Mouse (Mus musculus): ENCODE data around the gene Tmc8. TPM values are rescaled to one million over a fixed set of nuclear protein-coding genes. Genes with fewer than 3 reads are reported as not detected.
A peak's percentile ranks its signal among the peaks of the same experiment; 100 is the strongest.

The Tmc8 gene
- 10 to 100 TPM in 3 of 26 experiments, 1 to 10 TPM in 21, under 1 TPM in 2; 0.33 to 13.2 (median 2.9) TPM for total RNA-seq (2018; cell fraction: chromatin; rRNA removed)
- total RNA-seq (2018; cell fraction: cytosol; rRNA removed) = 1 to 10 TPM in 21 of 26 experiments, under 1 TPM in 5; 0.47 to 7.0 (median 2.4) TPM
- total RNA-seq (2018; cell fraction: nucleus; rRNA removed) = 10 to 100 TPM in 3 of 26 experiments, 1 to 10 TPM in 20, under 1 TPM in 3; 0.82 to 13.0 (median 3.1) TPM
- polyA plus RNA-seq (2018) = 3.2 to 4.9 TPM (median 4.8 TPM) in 3 replicates

DNA sequence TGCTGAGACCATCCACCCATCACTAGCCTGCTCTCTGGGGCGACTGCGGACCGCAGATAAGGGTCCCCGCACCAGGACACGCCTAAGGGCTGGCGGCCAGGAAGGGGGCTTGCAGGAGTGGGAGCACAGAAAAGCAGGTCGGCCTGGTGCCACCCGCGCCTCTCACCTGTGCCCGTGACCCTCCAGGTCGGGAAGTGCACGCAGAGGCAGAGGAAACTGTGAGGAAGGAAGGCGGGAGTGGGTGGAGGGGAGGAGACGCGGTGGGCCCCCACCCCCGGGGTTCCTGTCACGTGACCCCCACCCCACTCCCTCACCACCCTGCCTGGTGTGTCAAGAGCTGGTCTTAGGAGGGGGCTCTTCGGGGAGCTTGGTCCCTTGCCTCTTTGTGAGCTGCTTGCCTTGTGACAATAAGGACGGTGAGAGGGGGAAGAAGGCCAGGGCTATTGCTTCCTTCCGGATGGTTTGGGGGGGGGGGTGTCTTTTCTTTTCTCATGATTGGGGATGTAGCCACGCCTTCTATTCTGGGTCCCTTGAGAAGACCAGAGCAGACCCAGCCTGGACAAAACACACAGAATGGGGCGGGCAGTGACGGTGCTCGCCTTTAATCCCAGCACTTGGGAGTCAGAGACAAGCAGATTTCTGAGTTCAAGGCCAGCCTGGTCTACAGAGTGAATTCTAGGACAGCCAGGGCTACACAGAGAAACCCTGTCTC is at the start of gene Tmc8, which contains the start of gene Tmc6:
Gene Tmc8 (plus strand): TSS at position 84 of the 712 bp plus-strand sequence.
Gene Tmc6 (minus strand): TSS at position 206 of the 712 bp plus-strand sequence.
- Histone ChIP-seq H3K4me3 (ENCODE audit: inconsistent target) (peak within 1 kb of the TSS; percentile 44), H3K79me2 (ENCODE audit: inconsistent target) (no peaks in the 10 kb centered on the region), H3K36me3 (ENCODE audit: inconsistent target) (no peaks in the 10 kb centered on the region), H3K27ac (peak within 1 kb of the TSS; percentile 98)
- 12% methylated on average over 24 of the region's 24 CpGs for WGBS (ENCODE audit: missing documents)

DNA sequence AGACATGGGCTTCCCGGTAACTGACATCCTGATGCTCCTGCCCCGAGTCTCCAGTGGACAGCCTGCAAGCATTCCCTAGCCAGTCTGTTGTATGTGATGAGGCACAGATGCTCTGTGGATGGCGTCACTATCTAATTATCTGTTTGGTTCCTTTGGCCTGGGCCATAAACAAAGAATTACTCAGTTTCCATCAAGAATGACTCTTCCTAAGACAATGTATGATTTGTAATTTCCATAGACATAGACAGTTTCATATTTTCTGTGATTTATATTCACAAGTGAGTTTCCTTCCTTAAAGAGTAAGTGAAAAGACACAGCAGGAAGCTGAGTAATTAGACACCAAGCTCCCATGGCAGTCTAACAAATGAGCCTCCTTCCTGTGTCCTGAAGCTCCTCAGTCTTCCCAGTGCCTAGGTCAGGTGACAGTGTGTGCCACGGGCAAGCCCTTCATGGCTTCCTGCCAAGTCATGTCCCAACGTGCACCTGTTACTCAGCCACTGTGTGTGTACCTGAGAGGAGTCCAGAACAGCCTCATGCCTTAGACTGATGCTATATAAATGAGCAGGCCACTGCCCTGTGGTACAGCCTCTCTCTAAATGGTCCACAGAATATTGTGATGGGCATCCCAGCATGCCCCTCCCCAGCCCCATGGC is 45.7 kb upstream of the Tmc8 start:
- peaks cover 32% of the 10 kb centered on the region for H3K36me3 ChIP-seq (ENCODE audit: inconsistent target)
- no peak overlapping the region for H3K27ac ChIP-seq
- no peaks in the 10 kb centered on the region for H3K79me2 ChIP-seq (ENCODE audit: inconsistent target)
- no peak overlapping the region for H3K4me3 ChIP-seq (ENCODE audit: inconsistent target)
- WGBS (ENCODE audit: missing documents) = 72% methylated on average over 5 of the region's 5 CpGs

DNA sequence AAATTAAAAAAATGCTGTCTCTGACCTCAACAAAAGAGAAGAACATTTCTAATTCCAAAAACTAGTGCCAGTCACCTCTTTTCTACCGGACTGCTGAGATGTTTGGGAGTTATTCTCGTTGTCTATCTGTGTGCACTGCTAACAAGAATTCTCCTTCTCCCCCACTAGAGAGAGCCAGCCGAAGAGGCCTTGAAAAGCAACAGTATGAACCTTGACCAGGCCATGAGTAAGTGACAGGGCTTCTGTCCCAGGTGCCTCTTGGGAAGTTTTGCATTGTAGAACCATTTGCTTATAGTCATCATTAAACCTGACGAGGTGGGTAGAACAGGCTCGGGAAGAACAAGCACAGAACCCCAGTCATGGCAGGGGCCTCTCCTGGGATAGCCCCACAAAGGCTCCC is 43.8 kb upstream of the Tmc8 start:
- WGBS (ENCODE audit: missing documents) = 92% methylated on average over 5 of the region's 5 CpGs
- no peak overlapping the region for H3K27ac ChIP-seq

DNA sequence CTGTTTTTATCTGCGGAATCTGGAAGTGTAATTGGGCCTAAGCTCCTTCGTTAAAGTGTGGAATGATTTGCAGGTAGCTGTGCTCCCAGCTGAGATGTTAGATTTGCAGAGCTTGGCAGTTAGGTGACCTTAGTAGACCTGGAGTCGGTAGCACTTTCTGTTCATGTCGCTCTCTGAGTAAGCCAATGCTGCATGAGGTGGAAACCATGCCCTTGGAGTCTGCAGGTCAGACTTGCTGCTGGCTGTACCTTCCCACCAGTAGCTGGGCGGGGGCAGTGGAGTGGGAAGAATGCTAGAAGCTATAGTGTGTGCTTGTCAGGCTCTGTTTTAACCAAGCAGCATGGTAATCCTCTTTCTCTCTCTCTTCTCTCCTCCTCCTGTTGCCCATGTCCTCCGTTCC is 40.7 kb upstream of the Tmc8 start:
- Histone ChIP-seq H3K27ac (no peak overlapping the region), H3K79me2 (ENCODE audit: inconsistent target) (no peaks in the 10 kb centered on the region), H3K36me3 (ENCODE audit: inconsistent target) (peaks cover 77% of the 10 kb centered on the region), H3K4me3 (ENCODE audit: inconsistent target) (no peak overlapping the region)
- 92% methylated on average over 6 of the region's 6 CpGs for WGBS (ENCODE audit: missing documents)

More for the DNA sequence above, 43.8 kb upstream of the Tmc8 start:
- Histone ChIP-seq H3K4me3 (ENCODE audit: inconsistent target) (no peak overlapping the region), H3K79me2 (ENCODE audit: inconsistent target) (no peaks in the 10 kb centered on the region), H3K36me3 (ENCODE audit: inconsistent target) (peaks cover 52% of the 10 kb centered on the region)

DNA sequence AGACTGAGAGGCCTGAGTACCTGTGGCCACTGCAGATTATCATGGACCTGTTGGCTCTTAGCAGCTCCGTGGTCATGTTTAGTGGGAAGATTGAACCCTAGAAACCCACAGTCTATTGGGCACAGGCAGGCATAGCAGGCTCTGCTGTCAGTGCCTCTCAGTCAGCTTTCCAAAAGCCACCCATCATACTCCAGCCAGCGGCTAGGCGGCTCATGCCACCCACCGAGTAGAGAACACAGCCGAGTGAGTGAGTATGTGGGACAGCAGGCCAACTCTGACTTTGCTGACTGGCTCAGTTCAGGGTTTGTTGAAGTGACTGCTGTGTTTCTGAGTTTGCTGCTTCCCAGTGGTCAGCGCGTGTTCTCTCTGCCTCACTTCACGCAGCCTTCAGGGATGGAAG is 39.6 kb upstream of the Tmc8 start:
- 93% methylated on average over 7 of the region's 8 CpGs for whole genome bisulfite sequencing (ENCODE audit: missing documents)

DNA sequence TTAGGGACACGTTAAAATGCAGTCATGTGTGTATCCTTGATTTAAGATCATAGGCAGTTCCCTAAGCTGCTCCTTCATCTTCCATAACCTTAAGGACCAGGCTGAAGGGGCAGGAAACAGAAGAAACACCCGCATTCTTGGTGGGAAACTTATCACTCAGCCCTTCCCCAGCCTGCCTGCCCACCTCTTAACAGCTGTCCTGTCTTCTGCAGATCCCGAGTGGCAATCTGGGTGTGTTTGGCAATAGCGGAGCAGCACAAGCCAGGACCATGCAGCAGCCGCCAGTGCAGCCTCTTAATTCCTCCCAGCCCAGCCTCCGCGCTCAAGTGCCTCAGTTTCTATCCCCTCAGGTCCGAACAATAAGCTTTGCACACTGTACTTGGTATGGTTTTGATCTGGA is 39.2 kb upstream of the Tmc8 start:
- H3K36me3 ChIP-seq (ENCODE audit: inconsistent target) = peaks cover 92% of the 10 kb centered on the region
- H3K79me2 ChIP-seq (ENCODE audit: inconsistent target) = no peaks in the 10 kb centered on the region
- H3K27ac ChIP-seq = no peak overlapping the region
- no peak overlapping the region for H3K4me3 ChIP-seq (ENCODE audit: inconsistent target)
- WGBS (ENCODE audit: missing documents) = 94% methylated on average over 8 of the region's 8 CpGs

More for the DNA sequence above, 39.6 kb upstream of the Tmc8 start:
- H3K27ac ChIP-seq = no peak overlapping the region
- H3K79me2 ChIP-seq (ENCODE audit: inconsistent target) = no peaks in the 10 kb centered on the region
- H3K4me3 ChIP-seq (ENCODE audit: inconsistent target) = no peak overlapping the region
- H3K36me3 ChIP-seq (ENCODE audit: inconsistent target) = peaks cover 87% of the 10 kb centered on the region

DNA sequence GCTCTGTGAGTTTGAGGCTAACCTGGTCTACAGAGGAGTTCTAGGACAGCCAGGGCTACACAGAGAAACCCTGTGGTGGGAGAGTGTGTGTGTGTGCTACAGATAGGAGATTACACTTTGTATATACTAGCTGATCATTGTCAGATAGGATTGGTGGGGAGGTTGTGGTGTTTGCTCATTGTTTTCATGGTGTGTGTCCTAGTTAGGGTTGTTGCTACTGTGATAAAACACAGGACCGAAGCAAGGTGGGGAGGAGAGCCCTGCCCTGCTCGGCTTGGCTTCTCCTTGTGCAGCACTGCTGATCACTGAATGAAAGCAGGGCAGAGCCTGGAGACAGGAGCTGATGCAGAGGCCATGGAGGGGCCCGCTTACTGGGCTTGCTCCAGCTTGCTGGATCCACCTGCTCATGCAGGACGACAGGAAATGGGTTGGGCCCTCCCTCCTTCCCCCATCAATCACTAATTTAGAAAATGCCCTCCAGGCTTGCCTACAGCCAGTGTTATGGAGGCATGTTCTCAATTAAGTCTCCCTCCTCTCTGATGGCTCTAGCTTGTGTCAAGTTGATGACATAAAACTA is 38.3 kb upstream of the Tmc8 start:
- WGBS (ENCODE audit: missing documents) = 87% methylated on average over 4 of the region's 4 CpGs
- Histone ChIP-seq H3K4me3 (ENCODE audit: inconsistent target) (no peak overlapping the region), H3K36me3 (ENCODE audit: inconsistent target) (peaks cover 94% of the 10 kb centered on the region), H3K79me2 (ENCODE audit: inconsistent target) (no peaks in the 10 kb centered on the region), H3K27ac (no peak overlapping the region)

DNA sequence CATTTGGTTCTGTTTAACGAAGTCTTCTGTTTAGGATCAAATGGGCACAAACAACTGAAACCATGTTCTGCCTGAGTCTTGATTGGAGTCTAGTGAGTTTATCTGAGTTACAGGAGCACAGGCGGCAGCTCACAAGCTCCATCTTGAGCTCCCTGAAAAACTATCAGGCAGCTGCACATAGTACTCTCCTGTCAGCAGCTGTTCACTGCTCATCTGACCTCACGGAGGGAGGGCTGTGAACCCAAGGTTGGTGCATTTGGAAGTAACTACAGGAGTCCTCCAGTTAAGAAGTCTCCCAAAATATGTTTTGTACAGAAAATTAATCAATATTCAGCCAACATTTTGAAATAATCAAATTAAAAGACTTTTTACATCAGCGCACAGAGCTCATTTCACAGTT is 33.2 kb upstream of the Tmc8 start:
- Histone ChIP-seq H3K4me3 (ENCODE audit: inconsistent target) (no peak overlapping the region), H3K27ac (no peak overlapping the region), H3K36me3 (ENCODE audit: inconsistent target) (peaks cover 88% of the 10 kb centered on the region), H3K79me2 (ENCODE audit: inconsistent target) (no peaks in the 10 kb centered on the region)
- WGBS (ENCODE audit: missing documents) = 97% methylated on average over 4 of the region's 4 CpGs

DNA sequence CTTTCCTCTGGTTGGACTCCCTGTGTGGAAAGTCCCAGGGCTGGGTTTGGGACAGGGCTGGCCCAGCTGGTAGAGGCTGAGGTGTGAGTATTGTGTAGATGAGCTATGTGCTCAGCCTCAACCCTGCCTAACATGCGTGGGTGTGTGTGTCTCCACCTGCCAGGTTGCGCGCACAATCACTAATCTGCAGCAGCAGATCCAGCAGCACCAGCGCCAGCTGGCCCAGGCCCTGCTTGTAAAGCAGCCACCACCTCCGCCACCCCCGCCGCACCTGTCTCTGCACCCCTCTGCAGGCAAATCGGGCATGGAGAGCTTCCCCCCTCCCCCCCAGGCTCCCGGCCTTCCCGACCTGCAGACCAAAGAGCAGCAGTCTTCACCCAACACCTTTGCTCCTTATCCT is 32.5 kb upstream of the Tmc8 start:
- WGBS (ENCODE audit: missing documents) = 91% methylated on average over 8 of the region's 10 CpGs

DNA sequence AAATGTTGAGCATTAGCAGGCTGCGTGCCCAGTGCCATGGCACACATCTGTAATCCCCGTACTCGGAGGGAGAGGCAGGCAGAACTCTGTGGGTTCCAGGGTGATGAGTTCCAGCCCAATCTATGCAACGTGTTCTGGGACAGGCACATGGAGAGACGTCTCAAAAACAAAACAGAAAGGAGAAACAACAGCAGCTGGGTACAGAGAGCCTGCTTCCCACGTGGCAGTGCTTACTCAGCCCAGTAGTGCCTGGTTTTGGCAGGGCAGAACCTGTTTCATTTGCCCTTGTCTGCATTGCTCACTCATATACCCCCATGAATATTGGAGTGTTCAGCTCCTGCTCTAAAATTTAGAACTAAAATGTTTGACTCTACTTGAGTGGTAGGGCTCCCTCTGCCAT is 30.3 kb upstream of the Tmc8 start:
- no peaks in the 10 kb centered on the region for H3K79me2 ChIP-seq (ENCODE audit: inconsistent target)
- H3K36me3 ChIP-seq (ENCODE audit: inconsistent target) = peaks cover 94% of the 10 kb centered on the region
- H3K4me3 ChIP-seq (ENCODE audit: inconsistent target) = no peak overlapping the region
- WGBS (ENCODE audit: missing documents) = 91% methylated on average over 6 of the region's 6 CpGs
- no peak overlapping the region for H3K27ac ChIP-seq

More for the DNA sequence above, 32.5 kb upstream of the Tmc8 start:
- H3K4me3 ChIP-seq (ENCODE audit: inconsistent target) = no peak overlapping the region
- H3K36me3 ChIP-seq (ENCODE audit: inconsistent target) = peaks cover 90% of the 10 kb centered on the region
- H3K79me2 ChIP-seq (ENCODE audit: inconsistent target) = no peaks in the 10 kb centered on the region
- no peak overlapping the region for H3K27ac ChIP-seq

DNA sequence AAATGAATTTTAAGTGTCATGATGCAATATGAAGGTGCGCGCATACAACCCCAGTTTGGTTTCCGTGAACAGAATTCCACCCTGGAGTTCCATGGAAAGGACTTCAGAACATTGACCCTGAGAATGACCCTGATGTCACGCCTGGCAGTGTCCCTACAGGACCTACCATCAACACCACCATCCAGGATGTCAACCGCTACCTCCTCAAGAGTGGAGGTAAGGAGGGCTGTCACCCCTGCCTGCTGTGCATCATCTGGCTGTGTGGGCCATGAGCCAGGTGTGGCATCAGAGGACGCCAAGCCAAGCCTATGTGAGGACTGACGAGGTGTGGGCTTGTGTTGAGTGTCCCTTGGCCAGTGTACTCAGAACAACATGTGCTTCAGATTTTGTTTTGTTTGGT is 26.0 kb upstream of the Tmc8 start:
- H3K36me3 ChIP-seq (ENCODE audit: inconsistent target) = peaks cover 81% of the 10 kb centered on the region
- 95% methylated on average over 7 of the region's 7 CpGs for WGBS (ENCODE audit: missing documents)
- no peaks in the 10 kb centered on the region for H3K79me2 ChIP-seq (ENCODE audit: inconsistent target)
- H3K4me3 ChIP-seq (ENCODE audit: inconsistent target) = no peak overlapping the region
- no peak overlapping the region for H3K27ac ChIP-seq

DNA sequence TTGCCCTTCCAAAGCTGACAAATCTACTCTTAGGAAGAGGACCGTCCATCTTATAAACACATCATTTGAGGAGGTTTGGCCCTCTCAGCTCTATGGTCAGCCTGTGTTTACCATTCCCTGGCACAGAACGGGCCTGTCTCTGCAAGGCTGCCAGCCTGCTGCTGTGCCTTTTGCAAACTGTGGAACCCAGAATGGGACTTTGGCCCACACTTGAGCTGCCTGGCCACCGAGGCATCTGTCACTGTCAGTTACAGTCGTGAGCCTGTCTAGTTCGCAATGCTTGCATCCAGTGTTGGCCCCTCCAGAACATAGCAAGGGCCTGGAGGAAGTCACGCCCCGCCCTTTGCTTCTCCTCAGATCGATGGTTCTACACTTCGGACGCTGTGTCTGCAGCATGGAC is 22.6 kb upstream of the Tmc8 start:
- peaks cover 60% of the 10 kb centered on the region for H3K36me3 ChIP-seq (ENCODE audit: inconsistent target)
- WGBS (ENCODE audit: missing documents) = 94% methylated on average over 10 of the region's 10 CpGs
- H3K4me3 ChIP-seq (ENCODE audit: inconsistent target) = no peak overlapping the region
- H3K79me2 ChIP-seq (ENCODE audit: inconsistent target) = no peaks in the 10 kb centered on the region
- H3K27ac ChIP-seq = no peak overlapping the region

DNA sequence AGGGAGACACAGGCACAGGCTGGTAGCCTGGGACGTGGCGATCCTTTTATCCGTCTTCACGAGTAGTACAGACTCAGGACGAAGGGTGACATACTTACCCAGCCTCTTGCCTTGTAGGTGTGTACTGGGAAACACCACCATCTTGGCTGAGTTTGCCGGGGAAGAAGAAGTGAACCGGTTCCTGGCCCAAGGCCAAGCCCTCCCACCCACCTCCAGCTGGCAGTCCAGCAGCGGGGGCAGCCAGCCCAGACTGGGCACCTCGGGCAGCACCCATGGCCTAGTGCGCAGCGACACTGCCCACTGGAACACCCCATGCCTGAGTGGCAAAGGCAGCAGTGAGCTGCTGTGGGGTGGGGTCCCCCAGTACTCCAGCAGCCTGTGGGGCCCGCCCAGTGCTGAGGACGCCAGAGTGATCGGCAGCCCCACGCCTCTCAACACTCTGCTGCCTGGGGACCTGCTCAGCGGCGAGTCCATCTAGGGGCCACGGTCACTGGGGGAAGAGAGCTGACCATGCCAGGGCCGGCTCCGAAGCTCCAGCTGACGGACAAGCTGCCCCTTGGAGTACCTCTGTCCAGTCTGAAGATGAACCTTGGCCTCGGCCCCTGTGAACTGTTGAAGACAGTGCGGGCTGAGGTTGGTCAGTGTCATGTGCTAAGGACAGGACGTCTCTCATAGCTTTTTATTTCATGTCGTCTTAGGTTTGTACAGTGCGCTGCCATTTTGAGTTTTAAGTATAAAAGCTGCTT is 21.3 kb upstream of the Tmc8 start:
- Histone ChIP-seq H3K27ac (no peak overlapping the region), H3K36me3 (ENCODE audit: inconsistent target) (peaks cover 60% of the 10 kb centered on the region), H3K79me2 (ENCODE audit: inconsistent target) (no peaks in the 10 kb centered on the region), H3K4me3 (ENCODE audit: inconsistent target) (no peak overlapping the region)
- 95% methylated on average over 26 of the region's 26 CpGs for WGBS (ENCODE audit: missing documents)

DNA sequence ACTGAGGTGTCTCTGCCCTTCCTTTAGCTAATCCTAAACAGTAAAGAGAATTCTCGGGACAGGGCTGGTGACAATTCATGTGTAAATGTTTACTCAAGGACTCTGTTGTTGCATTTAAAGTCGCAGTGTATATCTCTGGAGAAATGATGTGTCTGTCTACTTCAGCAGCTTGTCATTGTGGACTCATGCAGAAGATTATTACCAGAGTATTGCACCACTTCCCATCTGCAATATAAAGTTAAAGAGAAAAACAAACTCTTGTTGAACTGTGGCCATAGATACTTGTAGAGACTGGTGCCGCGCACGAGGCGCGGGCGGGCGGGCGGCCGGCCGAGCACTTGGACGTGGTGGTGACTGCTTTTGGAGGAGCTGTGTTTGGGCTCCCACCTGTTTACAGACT is 20.1 kb upstream of the Tmc8 start:
- no peak overlapping the region for H3K4me3 ChIP-seq (ENCODE audit: inconsistent target)
- 93% methylated on average over 13 of the region's 13 CpGs for WGBS (ENCODE audit: missing documents)
- peaks cover 60% of the 10 kb centered on the region for H3K36me3 ChIP-seq (ENCODE audit: inconsistent target)
- no peaks in the 10 kb centered on the region for H3K79me2 ChIP-seq (ENCODE audit: inconsistent target)
- no peak overlapping the region for H3K27ac ChIP-seq

Measured in macrophage (primary cell).